Mouse (Mus musculus) limb, embryonic 15.5 days (tissue): Measurements from ENCODE around the gene Cpsf6. TPM values are rescaled to one million over a fixed set of nuclear protein-coding genes. Genes with fewer than 3 reads are reported as not detected.

Experiments
- ATAC-seq: fragments of 200-750 bp; cut with Nextera tagmentation; 2 replicates; pipeline ENCODE4 v1.8.0; 2017; ENCODE audit warnings: low read depth, moderate TSS enrichment; ENCODE audit not compliant: insufficient number of reproducible peaks, low FRiP score, low TSS enrichment
- H3K27ac ChIP-seq: fragments of 300-500 bp; sonication (generic); 2 replicates; pipeline ENCODE4 v1.5.1; 2015; ENCODE audit warnings: moderate library complexity, mild to moderate bottlenecking, inconsistent platforms
- H3K27me3 ChIP-seq: fragments of 300-500 bp; sonication (generic); 2 replicates; pipeline ENCODE4 v1.6.1; 2015; ENCODE audit warnings: inconsistent platforms
- H3K36me3 ChIP-seq: fragments of 300-500 bp; sonication (generic); 2 replicates; pipeline ENCODE4 v1.6.1; 2015; ENCODE audit warnings: inconsistent platforms
- H3K4me1 ChIP-seq: fragments of 300-500 bp; sonication (generic); 2 replicates; pipeline ENCODE4 v1.6.1; 2015; ENCODE audit warnings: inconsistent platforms
- H3K4me2 ChIP-seq: fragments of 300-500 bp; sonication (generic); 2 replicates; pipeline ENCODE4 v1.6.1; 2015; ENCODE audit warnings: mild to moderate bottlenecking, inconsistent platforms
- H3K4me3 ChIP-seq: fragments of 300-500 bp; sonication (generic); 2 replicates; pipeline ENCODE4 v1.5.1; 2015; ENCODE audit warnings: mild to moderate bottlenecking, inconsistent platforms
- H3K9ac ChIP-seq: fragments of 300-500 bp; sonication (generic); 2 replicates; pipeline ENCODE4 v1.6.1; 2015; ENCODE audit warnings: inconsistent platforms
- H3K9me3 ChIP-seq: fragments of 300-500 bp; sonication (generic); 2 replicates; pipeline ENCODE4 v1.6.1; 2016; ENCODE audit warnings: inconsistent platforms
- WGBS: fragments of 180-500 bp; shearing (Covaris S2); methylation state at CpG from one replicate; pipeline ENCODE4 v1.1.7; 2015; 5-methylcytosine and 5-hydroxymethylcytosine counted together
- polyA plus RNA-seq: library from polyadenylated mRNA; unstranded; fragments of >200 nt; fragmentation: Nextera tagmentation; extraction: Ambion mirVana; gene quantifications from 2 replicates; pipeline ENCODE4 v1.2.1, GENCODE M21; 2015

Gene Cpsf6
- polyA plus RNA-seq, 1 experiment from 2014 or later: 125 TPM

GRCm38 (mm10) chr10:117298336-117298735, 81.5 kb downstream of the Cpsf6 start:
- 78% methylated on average over 6 of the region's 6 CpGs for WGBS

More at GRCm38 (mm10) chr10:117298336-117298735, 81.5 kb downstream of the Cpsf6 start:
- Histone ChIP-seq H3K27me3 (no peaks in the 10 kb centered on the region), H3K9me3 (no peaks in the 10 kb centered on the region), H3K4me1 (no peaks in the 10 kb centered on the region), H3K4me3 (no peak overlapping the region), H3K27ac (no peak overlapping the region), H3K36me3 (no peaks in the 10 kb centered on the region), H3K4me2 (no peak overlapping the region), H3K9ac (no peak overlapping the region)
- no peak for ATAC-seq

Other genes with a start within 250 kb of the Cpsf6 start
- 18.5 and 20.6 TPM in 2 replicates for gene Frs2, start 231.5 kb downstream of the Cpsf6 start, polyA plus RNA-seq
- 52.5 and 54.9 TPM in 2 replicates for gene Yeats4, start 155.5 kb downstream of the Cpsf6 start, polyA plus RNA-seq
- gene 9530003J23Rik, start 141.3 kb downstream of the Cpsf6 start, polyA plus RNA-seq: not detected in 2 replicates
- 119 and 143 TPM in 2 replicates for gene Lyz2, start 97.7 kb downstream of the Cpsf6 start, polyA plus RNA-seq
- 0.12 and 0.27 TPM in 2 replicates for gene Lyz1, start 87.1 kb downstream of the Cpsf6 start, polyA plus RNA-seq
- 69.8 and 72.6 TPM in 2 replicates for gene Cpm, start 249.5 kb upstream of the Cpsf6 start, polyA plus RNA-seq